Mouse (Mus musculus) intestine, embryonic 16.5 days (tissue): ENCODE results near the gene Gapdh. TPM values are rescaled to one million over a fixed set of nuclear protein-coding genes. Genes with fewer than 3 reads are reported as not detected.
A peak's percentile ranks its signal among the peaks of the same experiment; 100 is the strongest.

Experiments used
- ATAC-seq: fragments of 200-750 bp; cut with Nextera tagmentation; 2 replicates; pipeline ENCODE4 v1.8.0; 2017; ENCODE audit warnings: moderate TSS enrichment, moderate library complexity
- H3K27ac ChIP-seq: fragments of 300-500 bp; sonication (generic); 2 replicates; pipeline ENCODE4 v1.5.1; 2014; ENCODE audit warnings: mild to moderate bottlenecking, low read length
- H3K27me3 ChIP-seq: fragments of 300-500 bp; sonication (generic); replicated peaks from 2 replicates; pipeline ENCODE4 v1.6.1; 2014; ENCODE audit warnings: low read length, control low read depth, mixed read lengths; ENCODE audit not compliant: control insufficient read depth, insufficient read depth
- H3K36me3 ChIP-seq: fragments of 300-500 bp; sonication (generic); 2 replicates; pipeline ENCODE4 v1.6.1; 2014; ENCODE audit warnings: low read length, control low read depth; ENCODE audit not compliant: control insufficient read depth, insufficient read depth
- H3K4me1 ChIP-seq: fragments of 300-500 bp; sonication (generic); 2 replicates; pipeline ENCODE4 v1.6.1; 2014; ENCODE audit warnings: low read length, control low read depth, mixed read lengths; ENCODE audit not compliant: control insufficient read depth, insufficient read depth
- H3K4me2 ChIP-seq: fragments of 300-500 bp; sonication (generic); 2 replicates; pipeline ENCODE4 v1.6.1; 2014; ENCODE audit warnings: low read depth, low read length, control low read depth
- H3K4me3 ChIP-seq: fragments of 300-500 bp; sonication (generic); 2 replicates; pipeline ENCODE4 v1.5.1; 2014; ENCODE audit warnings: mild to moderate bottlenecking, low read length
- H3K9ac ChIP-seq: fragments of 300-500 bp; sonication (generic); 2 replicates; pipeline ENCODE4 v1.6.1; 2014; ENCODE audit warnings: low read depth, low read length
- H3K9me3 ChIP-seq: fragments of 300-500 bp; sonication (generic); 2 replicates; pipeline ENCODE4 v1.6.1; 2016; ENCODE audit warnings: low read length, control low read depth; ENCODE audit not compliant: control insufficient read depth
- WGBS: fragments of 180-500 bp; shearing (Covaris S2); extraction: QIAGEN DNeasy Blood & Tissue Kit; methylation state at CpG from one replicate; pipeline ENCODE4 v1.1.7; 2014; 5-methylcytosine and 5-hydroxymethylcytosine counted together
- polyA plus RNA-seq: library from polyadenylated mRNA; unstranded; fragments of >200 nt; fragmentation: Nextera tagmentation; extraction: Ambion mirVana; gene quantifications from 2 replicates; pipeline ENCODE4 v1.2.1, GENCODE M21; 2015

Gapdh gene
- 2,256 and 2,328 TPM in 2 replicates for polyA plus RNA-seq

DNA sequence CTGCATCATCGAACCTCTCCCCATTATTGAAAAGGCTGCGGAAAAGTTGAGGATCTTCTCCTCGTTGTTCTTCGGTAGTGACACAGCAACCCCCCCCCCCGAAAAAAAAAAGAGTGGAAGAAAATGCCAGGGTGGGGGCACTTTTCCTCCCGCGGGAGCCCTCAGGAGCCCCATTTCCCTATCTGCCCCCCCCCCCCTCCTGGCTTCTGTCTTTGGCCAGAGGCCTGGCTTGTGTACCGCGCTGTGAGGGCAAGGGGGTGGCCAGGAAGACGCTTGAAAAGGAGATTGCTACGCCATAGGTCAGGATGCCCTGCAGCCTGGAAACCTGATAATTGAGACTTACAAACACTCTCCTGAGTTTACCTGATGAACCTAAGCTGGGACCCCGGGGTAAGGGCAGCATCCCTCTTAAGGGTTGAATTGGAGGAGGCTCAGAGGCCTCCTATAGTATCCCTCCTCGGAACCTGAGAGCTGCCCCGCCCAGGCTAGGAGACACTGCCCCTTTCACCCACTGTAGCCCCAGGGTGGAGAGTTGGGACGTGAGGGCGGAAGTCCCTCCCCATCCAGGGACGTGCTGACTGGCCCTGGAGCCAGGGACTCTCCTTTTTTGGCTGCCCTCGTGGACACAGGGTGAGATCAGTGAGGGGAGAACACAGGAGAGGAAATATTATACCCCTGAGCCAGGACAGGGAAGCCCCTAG is at the start of gene Gapdh:
Gene Gapdh, minus strand, starts transcription at position 417 of the 701 bp plus-strand sequence.
- Histone ChIP-seq H3K27ac (peak within 1 kb of the TSS; percentile 99), H3K4me1 (peaks cover 34% of the 10 kb centered on the region), H3K9me3 (no peaks in the 10 kb centered on the region), H3K4me3 (peak within 1 kb of the TSS; percentile 91), H3K9ac (peak within 1 kb of the TSS; percentile 98), H3K4me2 (peak within 1 kb of the TSS; percentile 83), H3K36me3 (peaks cover 14% of the 10 kb centered on the region; the same call in 1 of the 2 replicates), H3K27me3 (no peaks in the 10 kb centered on the region)
- WGBS, result under 1% methylated on average over 18 of the region's 18 CpGs
- peak; percentile 83 for ATAC-seq

DNA sequence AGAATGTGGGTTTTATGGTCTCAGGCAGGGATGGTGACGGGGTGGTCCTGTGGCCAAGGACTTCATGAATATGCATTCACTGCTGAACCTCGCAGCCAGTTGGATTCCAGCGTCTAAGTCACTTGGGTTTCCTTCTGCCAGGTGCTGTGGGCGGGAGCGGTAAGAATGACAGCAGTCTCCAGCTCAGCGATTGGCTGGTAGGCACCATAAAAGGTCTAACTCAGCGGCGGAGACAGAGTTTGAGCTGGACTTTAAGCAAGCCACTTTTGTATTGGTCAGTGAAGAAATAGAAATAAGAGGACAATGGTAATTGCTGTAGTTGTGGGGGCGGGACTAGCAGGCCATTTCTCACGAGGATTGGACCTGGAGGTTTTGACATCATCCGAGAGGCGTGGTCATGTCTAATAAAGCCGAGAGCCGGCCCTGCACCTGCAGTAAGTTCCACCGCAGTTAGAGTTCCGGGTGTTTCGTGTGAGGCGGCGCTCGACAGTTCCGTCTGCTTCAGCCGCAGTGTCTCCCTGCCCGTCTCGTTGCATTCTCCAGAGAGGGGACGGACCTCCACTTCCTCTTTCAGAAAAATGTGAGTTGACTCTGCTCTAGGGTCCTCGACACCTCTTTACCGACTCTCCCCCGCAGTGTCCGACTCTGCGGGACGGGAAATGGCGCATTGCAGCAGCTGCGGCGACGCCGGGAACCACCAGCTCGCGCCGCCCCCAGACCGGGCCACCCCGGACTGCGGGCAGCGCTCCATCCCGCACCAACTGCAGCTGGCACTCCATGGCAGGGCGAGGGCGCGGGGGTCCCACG is 49.1 kb upstream of the Gapdh start, which contains the start of gene Vamp1:
Gene Vamp1, plus strand, starts transcription at position 404 of the 807 bp plus-strand sequence.
- Histone ChIP-seq H3K9me3 (no peaks in the 10 kb centered on the region), H3K27ac (peak within 1 kb of the TSS; percentile 68), H3K36me3 (no peaks in the 10 kb centered on the region), H3K4me1 (0 out of 2 replicates have a peak, but pooled peaks cover 3% of the 10 kb centered on the region), H3K9ac (peak within 1 kb of the TSS; percentile 87), H3K27me3 (peaks cover 3% of the 10 kb centered on the region; the same call in 1 of the 2 replicates), H3K4me2 (peak within 1 kb of the TSS; percentile 95), H3K4me3 (peak within 1 kb of the TSS; percentile 76)
- ATAC-seq, result peak; percentile 98
- under 1% methylated on average over 48 of the region's 48 CpGs for WGBS

DNA sequence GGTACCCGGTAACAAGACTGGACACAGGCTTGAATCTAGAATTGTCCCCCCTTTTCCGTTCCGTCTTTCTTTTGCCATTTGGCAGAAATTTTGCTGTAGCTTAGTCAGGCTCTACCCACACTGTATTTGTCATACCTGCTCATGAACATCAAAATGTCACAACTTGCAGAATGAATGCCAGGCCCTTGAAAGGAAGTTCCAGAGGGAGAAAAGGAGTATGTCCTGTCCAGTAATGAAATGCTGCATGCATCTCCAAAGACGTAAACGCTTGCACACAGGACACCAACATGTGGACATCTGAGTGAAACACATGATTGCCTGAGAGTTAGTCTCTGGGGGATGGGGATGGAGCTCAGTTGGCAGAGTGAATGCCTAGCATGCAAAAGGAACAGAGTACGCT is 47.4 kb upstream of the Gapdh start:
- 0 out of 2 replicates have a peak, but pooled peaks cover 3% of the 10 kb centered on the region for H3K4me1 ChIP-seq
- H3K4me3 ChIP-seq, result no peak overlapping the region
- no peaks in the 10 kb centered on the region for H3K36me3 ChIP-seq
- H3K27ac ChIP-seq, result no peak overlapping the region
- H3K9me3 ChIP-seq, result no peaks in the 10 kb centered on the region
- no peak overlapping the region for H3K9ac ChIP-seq
- 80% methylated on average over 6 of the region's 6 CpGs for WGBS
- no peak overlapping the region for H3K4me2 ChIP-seq
- H3K27me3 ChIP-seq, result peaks cover 3% of the 10 kb centered on the region; the same call in 1 of the 2 replicates
- ATAC-seq, result no peak

DNA sequence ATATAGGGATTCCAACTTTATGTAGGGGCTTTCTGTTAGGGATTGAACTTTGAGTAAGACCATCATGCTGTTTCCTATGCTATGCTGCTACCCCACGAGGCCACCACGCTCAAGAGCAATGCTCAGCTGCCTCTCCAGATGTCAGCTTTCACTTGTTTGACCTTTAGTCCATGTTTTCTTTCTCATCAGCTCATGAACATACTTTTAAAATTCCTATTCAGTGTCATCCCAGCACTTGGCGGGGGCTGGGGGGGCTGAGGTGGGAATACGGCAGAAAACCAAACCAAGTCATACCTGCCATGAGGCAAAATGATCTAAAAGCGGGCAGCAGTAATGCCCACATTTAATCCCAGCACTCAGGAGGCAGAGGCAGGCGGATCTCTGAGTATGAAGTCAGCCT is 46.9 kb upstream of the Gapdh start:
- no peak overlapping the region for H3K4me2 ChIP-seq
- H3K36me3 ChIP-seq, result no peaks in the 10 kb centered on the region
- H3K27me3 ChIP-seq, result peaks cover 3% of the 10 kb centered on the region; the same call in 1 of the 2 replicates
- H3K9me3 ChIP-seq, result no peaks in the 10 kb centered on the region
- H3K9ac ChIP-seq, result no peak overlapping the region
- H3K4me3 ChIP-seq, result no peak overlapping the region
- H3K27ac ChIP-seq, result no peak overlapping the region
- 0 out of 2 replicates have a peak, but pooled peaks cover 3% of the 10 kb centered on the region for H3K4me1 ChIP-seq
- WGBS, result 64% methylated on average over 6 of the region's 6 CpGs
- no peak for ATAC-seq

DNA sequence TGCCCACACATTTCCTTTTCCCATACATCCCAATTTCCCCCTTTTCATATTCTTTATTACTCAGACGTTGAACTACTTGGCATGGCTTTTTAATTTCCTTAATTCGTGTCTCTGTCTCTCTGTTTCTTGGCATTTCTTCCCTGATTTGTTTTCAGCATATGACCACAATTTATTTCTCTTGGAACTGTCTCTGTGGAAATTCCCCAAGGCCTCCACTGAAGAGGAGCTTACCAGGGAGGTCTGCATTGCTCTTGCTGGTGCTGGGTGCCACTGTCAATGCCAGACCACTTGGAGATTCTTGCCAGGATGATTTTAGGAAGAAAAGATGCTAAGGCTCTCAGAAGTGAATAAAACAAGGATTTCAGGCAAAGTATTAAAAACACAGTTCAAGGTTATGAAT is 46.4 kb upstream of the Gapdh start:
- Histone ChIP-seq H3K4me1 (0 out of 2 replicates have a peak, but pooled peaks cover 3% of the 10 kb centered on the region), H3K9ac (no peak overlapping the region), H3K27ac (no peak overlapping the region), H3K4me3 (no peak overlapping the region), H3K27me3 (peaks cover 3% of the 10 kb centered on the region; the same call in 1 of the 2 replicates), H3K4me2 (no peak overlapping the region), H3K36me3 (no peaks in the 10 kb centered on the region), H3K9me3 (no peaks in the 10 kb centered on the region)
- WGBS, result 41% methylated on average over 2 of the region's 2 CpGs
- ATAC-seq, result no peak

DNA sequence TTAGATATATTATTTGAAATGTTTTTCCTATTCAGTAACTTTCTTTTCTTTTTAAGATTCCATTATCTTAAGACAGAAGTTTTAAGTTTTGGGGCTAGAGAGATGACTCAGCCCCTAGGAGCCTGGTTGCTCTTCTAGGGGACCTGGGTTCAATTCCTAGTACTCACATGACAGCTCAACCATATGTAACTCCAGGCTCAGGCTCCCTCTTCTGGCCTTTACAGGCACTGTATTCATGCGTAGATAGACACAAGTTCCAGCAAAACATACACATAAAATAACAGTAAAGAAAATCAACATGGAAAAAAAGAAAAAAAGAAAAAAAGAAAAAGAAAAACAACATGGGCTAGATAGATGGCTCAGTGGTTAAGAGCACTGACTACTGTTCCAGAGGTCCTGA is 44.2 kb upstream of the Gapdh start:
- H3K27ac ChIP-seq, result no peak overlapping the region
- no peak overlapping the region for H3K4me3 ChIP-seq
- no peaks in the 10 kb centered on the region for H3K36me3 ChIP-seq
- H3K4me1 ChIP-seq, result no peaks in the 10 kb centered on the region
- H3K9me3 ChIP-seq, result no peaks in the 10 kb centered on the region
- ATAC-seq, result no peak
- no peak overlapping the region for H3K9ac ChIP-seq
- WGBS, result 81% methylated on average over 1 of the region's 1 CpGs
- no peak overlapping the region for H3K4me2 ChIP-seq
- peaks cover 3% of the 10 kb centered on the region; the same call in 1 of the 2 replicates for H3K27me3 ChIP-seq

DNA sequence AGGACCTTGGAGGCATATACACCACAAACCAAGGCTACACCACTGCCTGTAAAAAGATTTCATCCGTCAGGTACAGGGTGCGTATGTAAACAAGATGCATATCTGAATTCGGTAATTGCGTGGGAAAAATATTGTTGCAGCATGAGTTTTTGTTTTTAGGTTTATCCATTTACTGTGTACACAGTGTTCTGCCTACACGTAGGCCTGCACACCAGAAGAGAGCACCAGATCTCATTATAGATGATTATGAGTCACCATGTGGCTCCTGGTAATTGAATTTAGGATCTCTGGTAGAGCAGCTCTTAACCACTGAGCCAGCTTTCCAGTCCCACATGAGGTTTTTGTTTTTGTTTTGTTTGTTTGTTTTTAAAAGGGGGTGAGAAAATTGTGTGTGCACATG is 30.9 kb upstream of the Gapdh start:
- H3K9me3 ChIP-seq, result no peaks in the 10 kb centered on the region
- no peak overlapping the region for H3K4me2 ChIP-seq
- H3K36me3 ChIP-seq, result no peaks in the 10 kb centered on the region
- no peak overlapping the region for H3K27ac ChIP-seq
- H3K27me3 ChIP-seq, result no peaks in the 10 kb centered on the region
- WGBS, result 73% methylated on average over 5 of the region's 5 CpGs
- no peak overlapping the region for H3K9ac ChIP-seq
- peaks cover 4% of the 10 kb centered on the region; the same call in 1 of the 2 replicates for H3K4me1 ChIP-seq
- no peak for ATAC-seq
- H3K4me3 ChIP-seq, result no peak overlapping the region

DNA sequence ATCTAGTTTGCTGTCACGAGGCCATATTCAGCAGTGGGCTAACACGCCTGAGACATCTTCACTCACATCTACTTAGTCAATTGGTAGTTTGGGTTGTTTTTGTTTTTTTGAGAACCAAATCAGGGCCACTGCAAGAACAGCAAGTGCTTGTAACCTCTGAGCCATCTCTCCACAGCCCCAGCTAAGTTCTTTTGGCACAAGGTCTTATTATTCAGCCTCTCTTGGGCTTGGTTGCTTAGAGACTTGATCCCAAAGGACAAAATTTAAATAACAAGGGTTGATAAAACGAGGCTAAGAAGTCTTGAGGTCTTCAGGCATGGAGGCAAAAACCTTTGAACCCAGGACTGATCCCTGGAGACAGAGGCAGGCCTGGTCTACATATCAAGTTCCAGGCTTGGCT is 30.0 kb upstream of the Gapdh start:
- no peak overlapping the region for H3K4me2 ChIP-seq
- H3K9ac ChIP-seq, result no peak overlapping the region
- H3K4me1 ChIP-seq, result peaks cover 4% of the 10 kb centered on the region; the same call in 1 of the 2 replicates
- no peaks in the 10 kb centered on the region for H3K9me3 ChIP-seq
- 67% methylated on average over 3 of the region's 3 CpGs for WGBS
- no peak overlapping the region for H3K27ac ChIP-seq
- ATAC-seq, result no peak
- H3K4me3 ChIP-seq, result no peak overlapping the region
- H3K36me3 ChIP-seq, result no peaks in the 10 kb centered on the region
- no peaks in the 10 kb centered on the region for H3K27me3 ChIP-seq

DNA sequence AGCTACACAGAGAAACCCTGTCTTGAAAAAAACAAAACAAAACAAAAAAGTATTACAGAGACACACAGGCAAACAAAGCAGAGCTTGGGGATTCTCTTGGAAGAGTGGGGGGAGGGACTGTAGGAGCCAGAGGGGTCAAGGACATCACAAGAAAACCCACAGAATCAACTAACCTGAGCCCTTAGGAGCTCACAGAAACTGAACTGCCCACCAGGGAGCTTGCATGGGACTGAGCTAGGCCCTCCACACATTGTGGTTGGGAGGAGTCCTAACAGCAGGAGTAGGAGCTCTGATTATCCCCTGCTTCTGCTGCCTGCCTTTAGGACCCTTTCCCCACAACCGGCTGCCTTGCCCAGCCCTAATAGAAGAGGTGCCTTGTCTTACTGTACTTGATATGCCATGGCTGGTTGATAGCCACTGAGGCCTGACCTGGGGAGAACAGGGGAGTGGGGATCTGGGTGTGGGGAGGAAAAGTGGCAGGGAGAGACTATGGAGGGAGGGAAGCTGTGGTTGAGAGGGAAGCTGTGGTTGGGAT is 29.3 kb upstream of the Gapdh start:
- Histone ChIP-seq H3K9me3 (no peaks in the 10 kb centered on the region), H3K27me3 (no peaks in the 10 kb centered on the region), H3K27ac (no peak overlapping the region), H3K4me1 (peaks cover 6% of the 10 kb centered on the region; the same call in 1 of the 2 replicates), H3K4me3 (no peak overlapping the region), H3K9ac (no peak overlapping the region), H3K4me2 (no peak overlapping the region), H3K36me3 (no peaks in the 10 kb centered on the region)
- no peak for ATAC-seq
- WGBS, result 45% methylated on average over 1 of the region's 1 CpGs
